Mouse (Mus musculus) CH12.LX (cell line): ENCODE results near the gene Cnr1. TPM values are rescaled to one million over a fixed set of nuclear protein-coding genes. Genes with fewer than 3 reads are reported as not detected.

Experiments used
- DNase-seq: peaks from one replicate; pipeline ENCODE4 v3.0.0-alpha.2; 2013; ENCODE audit errors: extremely low read depth
- H3K27ac ChIP-seq: 2 replicates; pipeline ENCODE4 v1.5.1; 2012; ENCODE audit warnings: low read depth, mild to moderate bottlenecking, control low read depth, moderate library complexity; ENCODE audit not compliant: insufficient read depth
- H3K27me3 ChIP-seq: replicated peaks from 2 replicates; pipeline ENCODE3; 2012; ENCODE audit warnings: inconsistent platforms
- H3K36me3 ChIP-seq, 2 experiments: replicated peaks in 1 of 2; 2 replicates each; pipeline versions ENCODE3 to v1.6.1; 2012; ENCODE audit warnings: inconsistent platforms in 1 of 2, low read length in 1 of 2, mild to moderate bottlenecking in 1 of 2, mixed read lengths in 1 of 2, moderate library complexity in 1 of 2; ENCODE audit not compliant: control insufficient read depth in 1 of 2, insufficient read depth in 1 of 2
- H3K4me1 ChIP-seq, 2 experiments: 2 replicates each; pipeline ENCODE4 v1.6.1; 2012; ENCODE audit warnings: inconsistent platforms in 1 of 2, moderate library complexity in 1 of 2; ENCODE audit not compliant: insufficient read depth in 2 of 2, control insufficient read depth in 1 of 2
- H3K4me2 ChIP-seq: 2 replicates; pipeline ENCODE4 v1.6.1; 2012; ENCODE audit warnings: low read depth, mild to moderate bottlenecking, control low read depth; ENCODE audit not compliant: poor library complexity, insufficient read depth, severe bottlenecking
- H3K4me3 ChIP-seq, 3 experiments: fragments of 150-350 bp in 1 of 3; sonication (generic) in 1 of 3; replicated peaks in 1 of 3; 2 replicates each; pipeline versions ENCODE3 to v1.5.1; 2011 to 2012; ENCODE audit warnings: low read depth in 2 of 3, low read length in 2 of 3, mild to moderate bottlenecking in 2 of 3, moderate library complexity in 2 of 3, control low read depth in 1 of 3, improper control_type of control experiment in 1 of 3, inconsistent platforms in 1 of 3, mixed read lengths in 1 of 3; ENCODE audit not compliant: poor library complexity in 1 of 3
- H3K79me2 ChIP-seq: replicated peaks from 2 replicates; pipeline ENCODE4 v1.6.1; 2012; ENCODE audit warnings: mild to moderate bottlenecking, moderate library complexity; ENCODE audit not compliant: control insufficient read depth, poor library complexity, insufficient read depth, severe bottlenecking; ENCODE audit errors: extremely low read depth
- H3K9ac ChIP-seq: 2 replicates; pipeline ENCODE4 v1.6.1; 2012; ENCODE audit warnings: low read depth, mild to moderate bottlenecking, control low read depth, moderate library complexity; ENCODE audit not compliant: insufficient read depth
- H3K9me3 ChIP-seq: replicated peaks from 2 replicates; pipeline ENCODE3; 2012; ENCODE audit warnings: low read length, inconsistent platforms, mixed read lengths
- CHD1 ChIP-seq: IDR thresholded peaks from 2 replicates; pipeline ENCODE4 v1.6.1; 2012; ENCODE audit warnings: low read depth, low read length, improper control_type of control experiment, inconsistent platforms
- CHD2 ChIP-seq: IDR thresholded peaks from 2 replicates; pipeline ENCODE4 v1.6.1; 2011; ENCODE audit warnings: low read length, improper control_type of control experiment
- ELF1 ChIP-seq: IDR thresholded peaks from 2 replicates; pipeline ENCODE4 v1.6.1; 2014; ENCODE audit warnings: low read depth, mild to moderate bottlenecking, inconsistent platforms, low read length, improper control_type of control experiment
- ETS1 ChIP-seq: conservative IDR thresholded peaks from 2 replicates; pipeline ENCODE4 v1.6.1; 2012; ENCODE audit warnings: low read depth, mild to moderate bottlenecking, inconsistent platforms, low read length, improper control_type of control experiment, moderate library complexity
- GABPA ChIP-seq: IDR thresholded peaks from 2 replicates; pipeline ENCODE4 v1.6.1; 2012; ENCODE audit warnings: low read depth, low read length, improper control_type of control experiment, inconsistent platforms; ENCODE audit not compliant: insufficient replicate concordance
- MAFK ChIP-seq: IDR thresholded peaks from 2 replicates; pipeline ENCODE4 v1.6.1; 2011; ENCODE audit warnings: low read length, improper control_type of control experiment; ENCODE audit not compliant: insufficient replicate concordance
- MXI1 ChIP-seq: IDR thresholded peaks from 2 replicates; pipeline ENCODE4 v1.6.1; 2011; ENCODE audit warnings: mild to moderate bottlenecking, low read depth, low read length, improper control_type of control experiment
- MYC ChIP-seq: IDR thresholded peaks from 2 replicates; pipeline ENCODE4 v1.6.1; 2011; ENCODE audit warnings: low read depth, mild to moderate bottlenecking, improper control_type of control experiment, low read length
- NELFE ChIP-seq: IDR thresholded peaks from 2 replicates; pipeline ENCODE4 v1.6.1; 2011; ENCODE audit warnings: low read depth, low read length, improper control_type of control experiment
- NRF1 ChIP-seq: IDR thresholded peaks from 2 replicates; pipeline ENCODE4 v1.6.1; 2014; ENCODE audit warnings: low read depth, mild to moderate bottlenecking, inconsistent platforms, low read length, improper control_type of control experiment, moderate library complexity
- POLR2AphosphoS2 ChIP-seq: IDR thresholded peaks from 2 replicates; pipeline ENCODE4 v1.6.1; 2011; ENCODE audit warnings: low read depth, low read length, improper control_type of control experiment
- UBTF ChIP-seq: IDR thresholded peaks from 2 replicates; pipeline ENCODE4 v1.6.1; 2012; ENCODE audit warnings: low read depth, mild to moderate bottlenecking, inconsistent platforms, low read length, improper control_type of control experiment, moderate library complexity
- ZC3H11A ChIP-seq: IDR thresholded peaks from 2 replicates; pipeline ENCODE4 v1.6.1; 2012; ENCODE audit warnings: low read depth, mild to moderate bottlenecking, inconsistent platforms, low read length, improper control_type of control experiment
- ZKSCAN1 ChIP-seq: IDR thresholded peaks from 2 replicates; pipeline ENCODE4 v1.6.1; 2012; ENCODE audit warnings: low read depth, inconsistent platforms, low read length, improper control_type of control experiment, borderline replicate concordance
- dilution Hi-C: fragments of 300-500 bp; cut with MboI; formaldehyde crosslinking; loops from 2 replicates; pipeline ENCODE4 v1.14.3; 2020; ENCODE audit warnings: low sequenced_read_pairs; ENCODE audit not compliant: extremely low pct_unique_long_range_greater_than_20kb, extremely low pct_ligation_motif_present
- in situ Hi-C: fragments of 300-500 bp; cut with MboI; formaldehyde crosslinking; loops from 3 replicates; pipeline ENCODE4 v1.14.3; 2019; ENCODE audit warnings: low sequenced_read_pairs, low pct_ligation_motif_present, low pct_unique_long_range_greater_than_20kb, mixed read lengths
- polyA plus RNA-seq: library from polyadenylated mRNA; unstranded; fragments of >175 nt; gene quantifications from 2 replicates; pipeline ENCODE4 v1.2.1, GENCODE M21; 2012; ENCODE audit warnings: low read depth; ENCODE audit not compliant: insufficient read length
- total RNA-seq, 2 experiments: library from RNA; depleted of rRNA; stranded (reverse); fragments of 300-350 nt in 1 of 2; fragments of >200 nt in 1 of 2; gene quantifications; 2 replicates each; pipeline ENCODE4 v1.2.3; 2012 to 2014

Gene Cnr1
- total and polyA plus RNA-seq, 3 experiments = not detected

- no peaks in the 10 kb centered on the region for H3K27me3 ChIP-seq
- no peaks in the 10 kb centered on the region for H3K79me2 ChIP-seq
- in situ Hi-C loops = no loop called here
- no peak overlapping the region for H3K27ac ChIP-seq
- H3K4me3 ChIP-seq = no peak overlapping the region
- H3K9ac ChIP-seq = no peak overlapping the region
- H3K36me3 ChIP-seq = no peaks in the 10 kb centered on the region
- peaks cover 5% of the 10 kb centered on the region for H3K9me3 ChIP-seq
- TF ChIP-seq NELFE (no peak), ELF1 (no peak), MXI1 (no peak), ZC3H11A (no peak), UBTF (no peak), MAFK (no peak), ETS1 (no peak), CHD1 (no peak), ZKSCAN1 (no peak), GABPA (no peak), MYC (no peak)
- DNase-seq = no peak
- H3K4me2 ChIP-seq = no peak overlapping the region
- dilution Hi-C loops = no loop called here
- no peaks in the 10 kb centered on the region for H3K4me1 ChIP-seq
Measured at GRCm38 (mm10) chr4:33988466-33989089, 64.2 kb downstream of the Cnr1 start.

GRCm38 (mm10) chr4:33992687-33993086 lies 68.3 kb downstream of the Cnr1 start:
- H3K27me3 ChIP-seq = no peaks in the 10 kb centered on the region
- in situ Hi-C loops = no loop called here
- no peak overlapping the region for H3K27ac ChIP-seq
- TF ChIP-seq POLR2AphosphoS2 (no peak), CHD2 (no peak), GABPA (no peak), NRF1 (no peak), MAFK (no peak)
- TF ChIP-seq, all 38 proteins: peak for 0
- no peak overlapping the region for H3K4me2 ChIP-seq
- H3K4me1 ChIP-seq = no peaks in the 10 kb centered on the region; a peak in 1 of 4 replicates
- H3K79me2 ChIP-seq = no peaks in the 10 kb centered on the region
- no peaks in the 10 kb centered on the region for H3K9me3 ChIP-seq
- DNase-seq = no peak
- dilution Hi-C loops = no loop called here
- no peak overlapping the region for H3K9ac ChIP-seq
- no peak overlapping the region for H3K4me3 ChIP-seq
- H3K36me3 ChIP-seq = no peaks in the 10 kb centered on the region
